Mouse (Mus musculus): ENCODE data around the gene Grk5. TPM values are rescaled to one million over a fixed set of nuclear protein-coding genes. Genes with fewer than 3 reads are reported as not detected.

The Grk5 gene
- total RNA-seq, 2 experiments from 2014 or later = 10.9 to 15.4 TPM

GRCm38 (mm10) chr19:60962358-60963061 lies 73.0 kb downstream of the Grk5 start:
- no peak for DNase-seq (ENCODE audit: extremely low spot score in 1 of 2, low spot score in 2 of 2)

DNA sequence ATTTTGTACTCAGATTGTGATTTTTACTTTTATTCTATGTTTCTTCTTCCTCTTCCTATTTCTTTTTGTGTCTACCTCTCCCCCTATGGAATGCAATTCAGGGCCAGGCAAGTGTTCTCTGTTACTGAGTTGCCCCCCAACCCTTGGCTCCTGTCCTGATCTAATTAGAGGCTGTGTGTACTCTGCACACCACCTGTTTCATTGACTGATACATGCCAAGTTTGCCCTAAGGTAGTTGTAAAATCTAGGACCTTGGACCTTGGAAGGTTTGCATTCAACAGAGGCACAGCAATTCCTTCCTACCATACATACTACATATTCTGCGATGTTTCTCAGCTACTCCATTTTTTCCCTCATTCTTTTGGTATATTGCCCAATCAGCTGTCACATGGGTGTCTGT lies 78.4 kb downstream of the Grk5 start:
- DNase-seq (ENCODE audit: extremely low spot score in 1 of 2, low spot score in 2 of 2) = no peak
- intact Hi-C loops (cut with DNase I) = no loop called here

More at GRCm38 (mm10) chr19:60962358-60963061, 73.0 kb downstream of the Grk5 start:
- intact Hi-C loops (cut with DNase I) = no loop called here

DNA sequence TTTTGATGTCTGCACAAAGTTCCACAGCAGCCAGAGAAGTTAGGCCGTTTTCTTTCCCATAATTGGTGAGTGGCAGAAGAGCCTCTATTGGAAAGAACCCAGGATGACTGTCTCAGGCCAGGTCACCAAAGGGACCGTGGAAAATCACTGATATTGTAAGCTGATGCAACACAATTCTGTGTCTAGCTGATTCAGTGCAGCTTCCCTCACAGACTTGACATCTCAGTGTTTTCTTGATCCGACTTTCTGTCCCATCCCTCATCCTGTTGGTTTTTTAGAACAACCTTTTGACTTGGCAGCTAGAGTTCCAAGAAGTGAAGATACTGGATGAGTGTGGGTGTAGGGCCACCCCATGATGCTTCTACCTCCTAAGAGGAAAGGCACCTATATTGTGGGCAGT lies 80.9 kb downstream of the Grk5 start:
- DNase-seq (ENCODE audit: extremely low spot score in 1 of 2, low spot score in 2 of 2) = no peak
- intact Hi-C loops (cut with DNase I) = no loop called here

DNA sequence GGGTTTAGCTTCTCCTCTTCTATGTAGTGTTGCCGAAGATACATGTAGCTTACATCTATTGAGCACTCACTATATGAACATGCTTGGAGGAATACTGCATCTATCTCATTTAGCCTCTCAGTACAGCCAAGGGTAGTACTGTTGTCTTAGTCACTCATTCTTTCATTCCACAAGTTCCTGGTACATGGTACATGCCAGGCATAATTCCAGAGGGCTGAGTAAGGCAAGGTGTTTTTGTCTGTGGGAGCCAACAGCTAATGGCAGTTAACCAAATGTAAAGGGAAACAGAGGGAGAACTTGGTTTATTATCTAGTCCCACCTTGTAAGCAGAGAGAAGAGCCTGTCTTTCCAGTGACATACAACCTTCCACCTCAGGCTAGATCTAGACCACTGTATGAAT lies 82.0 kb downstream of the Grk5 start:
- no peak for DNase-seq (ENCODE audit: extremely low spot score in 1 of 2, low spot score in 2 of 2)
- intact Hi-C loops (cut with DNase I) = no loop called here

DNA sequence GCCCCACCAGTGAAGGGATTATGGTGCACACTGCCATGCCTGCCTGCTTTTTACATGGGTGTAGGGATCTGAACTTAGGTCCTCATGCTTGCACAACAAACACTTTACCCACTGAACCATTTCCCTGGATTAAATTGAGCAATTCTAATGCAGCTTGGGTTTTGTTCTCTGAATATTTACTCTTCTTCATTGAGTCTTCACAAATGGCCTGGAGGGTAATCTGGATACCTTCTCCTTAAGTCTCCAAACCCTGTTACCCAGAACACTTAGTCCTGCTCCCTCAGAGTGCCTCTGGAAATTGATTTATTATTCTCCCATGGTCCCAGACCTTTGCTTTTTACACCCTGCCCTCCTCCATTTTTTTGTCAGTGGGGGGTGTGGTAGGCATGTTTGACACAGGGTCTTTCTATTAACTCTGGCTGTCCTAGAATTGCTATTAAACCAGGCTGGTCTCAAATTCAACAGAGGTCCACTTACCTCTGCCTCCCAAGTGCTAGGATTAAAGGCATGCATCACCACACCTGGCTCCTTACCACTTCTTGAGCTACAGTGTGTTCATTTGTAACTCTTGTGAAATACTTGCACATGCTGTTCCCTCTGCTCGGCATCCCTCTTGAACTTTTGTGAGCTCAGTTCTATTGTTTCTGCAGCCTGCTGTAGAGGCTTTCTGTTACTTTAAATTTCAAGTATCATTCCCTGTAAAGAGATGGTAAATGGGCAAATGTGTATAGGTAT lies 82.9 kb downstream of the Grk5 start:
- no peak for DNase-seq (ENCODE audit: extremely low spot score in 1 of 2, low spot score in 2 of 2)
- intact Hi-C loops (cut with DNase I) = no loop called here

DNA sequence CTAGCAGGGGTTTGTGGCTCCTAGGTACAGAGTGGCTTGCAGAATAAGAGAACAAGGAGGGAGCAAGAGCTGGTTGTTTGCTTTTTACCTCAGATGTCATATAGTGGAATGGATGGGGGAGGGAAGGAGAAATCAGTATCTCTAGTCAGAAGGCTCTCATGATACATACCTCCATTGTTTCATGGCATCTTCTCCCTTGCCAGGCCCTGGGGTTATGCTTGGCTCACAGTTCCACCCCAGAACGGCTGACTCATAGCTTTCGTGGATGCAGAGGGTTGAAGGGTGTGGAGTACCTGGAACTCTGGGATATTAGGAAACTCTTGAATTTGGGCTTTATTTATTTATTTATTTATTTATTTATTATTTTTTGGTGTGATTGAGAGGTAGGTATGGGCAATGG lies 84.0 kb downstream of the Grk5 start:
- no peak for DNase-seq (ENCODE audit: extremely low spot score in 1 of 2, low spot score in 2 of 2)

GRCm38 (mm10) chr19:60979581-60979980 lies 90.0 kb downstream of the Grk5 start:
- intact Hi-C loops (cut with DNase I) = no loop called here
- DNase-seq (ENCODE audit: extremely low spot score in 1 of 2, low spot score in 2 of 2) = no peak

More for the DNA sequence above, 84.0 kb downstream of the Grk5 start:
- intact Hi-C loops (cut with DNase I) = no loop called here

DNA sequence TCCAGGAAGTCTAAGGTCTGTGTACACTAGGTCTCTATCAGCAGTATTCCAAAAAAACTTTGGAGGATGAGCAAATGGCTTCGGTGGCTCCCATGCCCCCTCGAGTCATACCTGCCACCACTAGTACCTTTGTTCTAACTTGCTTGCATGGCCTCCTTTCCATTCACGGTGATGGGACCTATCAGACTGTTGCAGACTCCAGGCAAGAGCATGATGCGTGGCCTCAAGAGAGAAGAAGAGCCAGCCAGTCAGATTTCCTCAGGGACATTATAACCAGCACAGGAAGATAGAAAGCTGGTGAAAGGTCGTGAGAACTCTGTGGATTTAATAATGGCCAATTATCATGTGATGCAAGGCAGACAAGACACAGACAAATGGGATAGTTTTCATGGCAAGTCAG lies 91.8 kb downstream of the Grk5 start:
- no peak for DNase-seq (ENCODE audit: extremely low spot score in 1 of 2, low spot score in 2 of 2)
- intact Hi-C loops (cut with DNase I) = no loop called here

GRCm38 (mm10) chr19:60981894-60982293 lies 92.3 kb downstream of the Grk5 start:
- intact Hi-C loops (cut with DNase I) = no loop called here
- no peak for DNase-seq (ENCODE audit: extremely low spot score in 1 of 2, low spot score in 2 of 2)

GRCm38 (mm10) chr19:60989766-60990165 lies 100.2 kb downstream of the Grk5 start:
- intact Hi-C loops (cut with DNase I) = no loop called here
- DNase-seq (ENCODE audit: extremely low spot score in 1 of 2, low spot score in 2 of 2) = no peak

DNA sequence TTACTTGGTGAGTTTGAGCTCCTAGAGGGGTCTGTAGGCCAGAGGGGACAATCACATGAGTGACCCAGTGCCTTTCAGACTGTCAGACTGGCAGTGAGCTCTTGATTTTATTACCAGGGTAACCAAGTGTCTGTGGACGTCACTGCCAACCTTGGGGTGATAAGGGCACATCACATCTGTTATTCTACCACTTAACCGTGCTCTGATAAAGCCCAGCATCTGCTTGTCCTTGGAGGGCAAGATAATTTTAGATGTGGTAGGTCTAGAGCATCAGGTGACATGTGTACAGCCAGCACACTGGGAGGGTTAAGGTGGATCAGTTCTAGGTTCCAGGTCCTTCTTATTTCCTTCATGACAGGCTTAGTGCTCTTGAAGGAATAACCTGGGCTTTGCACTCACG lies 104.7 kb downstream of the Grk5 start:
- intact Hi-C loops (cut with DNase I) = no loop called here
- DNase-seq (ENCODE audit: extremely low spot score in 1 of 2, low spot score in 2 of 2) = no peak

- DNase-seq (ENCODE audit: extremely low spot score in 1 of 2, low spot score in 2 of 2) = no peak
- intact Hi-C loops (cut with DNase I) = no loop called here
Measured at GRCm38 (mm10) chr19:60994845-60995244, 105.3 kb downstream of the Grk5 start.

DNA sequence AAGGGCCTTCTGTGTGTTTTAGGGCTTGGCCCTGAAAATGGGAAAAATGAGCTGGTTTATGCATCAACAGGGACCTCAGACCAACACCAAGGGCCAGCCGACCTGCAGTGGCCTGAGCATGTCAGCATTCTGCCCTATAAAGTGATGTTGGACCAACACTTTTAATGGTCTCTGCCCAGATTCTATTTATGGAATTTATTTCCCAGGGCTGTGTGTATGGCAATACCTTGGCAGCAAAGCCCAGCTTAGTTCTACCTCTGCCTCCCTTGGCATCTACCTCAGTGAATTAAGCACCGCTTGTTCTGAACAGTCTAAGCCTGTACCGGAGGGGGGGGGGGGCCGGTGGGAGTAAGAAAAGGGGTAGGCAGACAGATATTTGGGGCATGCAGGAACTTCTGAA lies 108.2 kb downstream of the Grk5 start:
- intact Hi-C loops (cut with DNase I) = no loop called here

DNA sequence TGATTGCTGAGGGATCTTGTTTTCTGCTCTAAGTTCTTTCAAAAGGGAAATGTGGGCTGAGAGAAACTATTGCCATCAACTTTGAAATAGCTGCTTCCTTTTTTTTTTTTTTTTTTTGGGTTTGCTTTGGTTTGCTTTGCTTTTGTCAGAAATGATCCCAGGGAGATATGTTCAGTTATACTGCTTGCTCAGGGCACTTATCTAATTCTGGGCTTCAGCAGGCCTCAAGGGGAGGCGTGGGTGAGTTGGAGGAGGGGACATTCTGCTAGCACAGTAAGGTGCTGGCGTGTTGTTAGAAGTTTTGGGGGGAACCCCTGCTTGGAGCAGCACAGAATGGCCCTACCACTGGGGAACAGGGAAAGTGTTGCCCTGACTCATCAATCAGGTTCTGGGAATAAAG lies 110.1 kb downstream of the Grk5 start:
- intact Hi-C loops (cut with DNase I) = no loop called here
- DNase-seq (ENCODE audit: extremely low spot score in 1 of 2, low spot score in 2 of 2) = no peak

More for the DNA sequence above, 108.2 kb downstream of the Grk5 start:
- no peak for DNase-seq (ENCODE audit: extremely low spot score in 1 of 2, low spot score in 2 of 2)

- DNase-seq (ENCODE audit: extremely low spot score in 1 of 2, low spot score in 2 of 2) = no peak
- intact Hi-C loops (cut with DNase I) = no loop called here
Measured at GRCm38 (mm10) chr19:61000958-61001357, 111.4 kb downstream of the Grk5 start.

- no peak for DNase-seq (ENCODE audit: extremely low spot score in 1 of 2, low spot score in 2 of 2)
- intact Hi-C loops (cut with DNase I) = no loop called here
Measured at GRCm38 (mm10) chr19:61009266-61009665, 119.7 kb downstream of the Grk5 start.

DNA sequence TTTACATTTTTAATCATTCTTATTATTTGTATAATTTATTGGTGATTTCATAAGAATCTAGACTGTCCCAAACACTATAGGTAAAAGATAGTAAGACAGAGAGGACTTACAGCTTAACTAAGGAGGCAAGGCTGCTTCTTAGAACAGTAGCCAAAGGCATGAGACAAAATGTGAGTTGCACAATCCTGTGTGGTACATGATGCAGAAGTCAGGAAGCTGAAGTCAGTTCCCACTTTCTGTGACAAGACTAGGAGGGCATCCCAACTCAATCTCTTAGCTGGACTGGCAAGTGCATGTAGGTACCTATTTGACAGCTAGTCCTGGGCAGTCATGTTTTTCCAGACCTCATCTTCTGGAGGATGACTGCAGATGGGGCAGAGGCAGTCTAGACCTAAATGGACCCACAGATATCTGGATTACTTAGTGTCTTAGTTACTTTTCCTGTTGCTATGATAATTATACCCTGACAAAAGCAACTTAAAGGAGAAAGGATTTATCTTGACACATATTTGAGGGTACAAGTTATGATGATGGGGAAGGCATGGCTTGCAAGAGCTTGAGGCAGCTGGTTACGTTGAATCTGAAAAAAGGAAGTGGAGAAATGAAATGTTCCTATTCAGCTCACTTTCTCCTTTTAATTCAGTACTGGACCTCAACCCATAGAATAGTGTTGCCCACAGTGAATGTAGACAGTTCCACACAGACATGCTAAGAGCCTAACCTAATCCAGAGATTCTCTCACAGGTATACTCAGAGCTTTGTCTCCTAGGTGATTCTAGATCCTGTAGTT lies 128.1 kb downstream of the Grk5 start:
- intact Hi-C loops (cut with DNase I) = no loop called here
- DNase-seq (ENCODE audit: extremely low spot score in 1 of 2, low spot score in 2 of 2) = no peak

DNA sequence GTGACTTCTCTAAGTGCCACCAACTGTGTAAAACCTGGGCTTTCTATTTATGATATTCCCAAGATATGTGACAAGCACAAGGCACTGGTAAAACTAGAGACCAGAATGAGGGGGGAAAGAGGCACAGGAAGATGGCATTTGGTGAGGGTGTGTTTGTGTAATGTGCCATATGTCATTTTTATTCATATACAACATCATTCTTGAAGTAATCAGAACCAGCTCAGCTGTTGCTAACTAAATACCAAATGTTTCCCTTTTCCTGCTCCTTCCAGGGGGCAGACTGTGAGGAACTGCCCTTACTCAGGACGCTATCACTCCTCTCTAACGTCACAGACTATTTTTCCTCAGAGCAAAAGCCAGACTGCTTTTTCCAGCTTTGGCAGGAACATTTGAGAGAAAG lies 132.0 kb downstream of the Grk5 start:
- intact Hi-C loops (cut with DNase I) = no loop called here
- DNase-seq (ENCODE audit: extremely low spot score in 1 of 2, low spot score in 2 of 2) = peak in 1 of 2 experiments; percentile 3

- intact Hi-C loops (cut with DNase I) = no loop called here
- peak; percentile 1 to 30 for DNase-seq (ENCODE audit: extremely low spot score in 1 of 2, low spot score in 2 of 2)
Measured at GRCm38 (mm10) chr19:61021939-61022566, 132.5 kb downstream of the Grk5 start.

Measured in left cerebral cortex, postnatal 10 days (tissue).